Mouse (Mus musculus): ENCODE data around the gene Ccdc42.

Ccdc42 gene

DNA sequence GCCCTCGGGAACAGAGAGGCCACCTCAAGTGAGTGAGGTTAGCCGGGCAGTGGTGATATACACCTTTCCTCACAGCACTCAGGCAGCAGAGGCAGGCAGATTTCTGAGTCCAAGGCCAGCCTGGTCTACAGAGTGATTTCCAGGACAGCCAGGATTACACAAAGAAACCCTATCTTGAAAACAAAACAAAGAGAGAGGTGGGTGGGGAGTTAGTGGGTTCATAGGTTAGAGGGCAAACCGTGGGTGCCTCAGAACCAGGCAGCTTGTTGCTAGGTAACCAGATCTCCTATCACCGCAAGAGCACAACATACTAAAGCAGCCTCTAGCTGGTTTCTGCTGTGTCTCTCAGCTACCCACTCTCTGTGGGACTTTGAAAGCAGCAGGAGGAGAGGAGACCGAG is at the start of gene Ccdc42:
Ccdc42 (plus strand) TSS at position 301 of the 400 bp plus-strand sequence.
- no peak for DNase-seq

DNA sequence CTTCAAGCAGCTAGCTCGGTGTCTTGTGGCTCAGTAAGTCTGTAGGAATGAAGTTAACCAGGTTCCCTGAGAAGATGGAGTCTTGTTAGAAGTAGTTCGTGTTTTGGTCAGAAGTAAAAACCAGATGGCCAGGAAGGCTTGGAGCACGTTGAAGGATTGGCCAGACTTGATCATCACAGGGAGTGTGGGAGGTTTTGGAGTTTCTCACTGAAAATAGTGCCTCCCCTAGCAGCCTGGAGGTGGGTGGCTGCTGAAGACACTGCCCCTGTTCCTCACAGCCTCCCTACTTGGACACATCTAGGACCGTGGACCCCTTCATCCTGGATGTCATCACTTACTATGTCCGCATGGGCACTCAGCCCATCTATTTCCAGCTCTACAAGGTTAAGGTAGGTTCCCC is 47.2 kb upstream of the Ccdc42 start:
- no peak for DNase-seq

DNA sequence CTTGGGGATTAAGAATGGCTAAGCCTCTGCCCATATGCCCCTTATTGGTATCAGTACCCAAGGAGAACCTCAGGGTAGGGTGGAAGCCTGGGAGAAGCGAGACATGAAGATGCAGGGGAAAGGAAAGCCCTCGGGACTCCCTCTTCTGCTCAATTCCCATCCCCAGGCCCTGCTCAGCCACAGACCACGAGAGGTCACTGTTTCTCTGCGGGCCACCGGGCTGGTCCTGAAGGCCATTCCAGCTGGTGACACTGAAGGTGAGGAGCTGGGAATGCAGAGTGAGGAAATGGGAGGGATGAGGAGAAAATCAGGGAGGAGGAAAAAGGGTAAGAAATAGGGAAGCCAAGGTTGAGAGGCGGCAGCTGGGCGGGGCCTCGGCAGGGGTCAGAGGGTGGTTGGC is 42.3 kb upstream of the Ccdc42 start:
- DNase-seq, result no peak

DNA sequence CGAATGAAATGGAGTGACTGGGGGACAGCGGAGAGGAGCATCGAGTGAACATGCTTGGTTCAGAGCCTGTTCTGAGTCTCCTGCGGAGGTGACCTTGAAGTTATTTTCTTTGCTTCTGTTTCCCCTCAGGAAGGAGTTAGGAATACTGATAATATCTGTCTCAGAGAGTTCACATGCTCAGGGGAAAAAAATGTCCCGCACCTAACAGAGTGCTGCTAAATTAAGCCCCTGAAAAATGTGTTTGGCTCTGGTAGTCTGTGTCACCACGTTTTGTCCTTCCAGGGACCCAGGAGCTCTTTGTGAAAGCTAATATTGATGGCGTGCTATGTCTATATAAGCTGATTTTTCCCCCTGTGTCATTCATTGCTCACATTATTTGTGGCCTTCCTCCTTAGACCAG is 41.6 kb upstream of the Ccdc42 start:
- no peak for DNase-seq

DNA sequence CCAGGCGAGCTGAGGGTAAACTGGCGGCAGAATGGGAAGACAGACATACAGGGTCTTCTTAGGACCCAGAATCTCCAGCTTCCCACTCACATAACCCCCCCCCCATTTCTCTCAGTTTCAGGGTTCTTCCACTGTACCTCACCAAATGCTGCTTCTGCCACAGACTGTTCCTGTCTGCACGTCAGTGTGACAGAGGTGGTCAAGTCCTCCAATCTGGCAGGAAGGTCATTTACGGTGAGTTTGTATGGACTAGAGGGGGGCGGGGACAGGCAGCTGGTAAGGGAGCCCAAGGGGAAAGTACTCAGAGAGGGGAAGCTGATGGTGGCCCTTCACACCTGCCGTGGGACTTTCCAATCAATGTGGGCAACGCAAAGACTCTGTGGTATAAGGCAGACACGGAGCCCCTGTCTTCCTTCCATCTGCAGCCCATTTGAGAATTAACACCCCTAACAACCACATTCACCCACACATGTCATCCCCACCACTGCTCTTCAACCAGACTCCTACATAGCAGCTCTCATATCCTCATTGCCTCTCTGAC is 41.1 kb upstream of the Ccdc42 start:
- no peak for DNase-seq

DNA sequence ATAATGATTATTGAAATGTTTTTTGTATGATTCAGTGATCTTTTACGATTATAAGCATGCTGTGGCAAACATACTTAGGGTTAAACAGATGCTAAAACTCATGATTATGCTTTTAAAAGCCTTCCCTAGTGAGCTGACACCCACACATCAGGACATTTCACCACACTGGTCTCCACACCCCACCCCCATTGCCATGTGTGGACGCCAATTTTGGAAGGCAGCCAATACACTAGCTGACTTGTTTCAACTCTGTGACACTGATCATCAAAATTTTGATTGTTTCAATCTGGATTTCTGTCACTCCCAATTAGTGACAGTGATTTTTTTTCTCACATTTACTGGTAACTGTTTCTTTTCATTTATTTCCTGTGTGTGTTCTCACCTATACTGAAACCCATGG is 39.3 kb upstream of the Ccdc42 start:
- no peak for DNase-seq

DNA sequence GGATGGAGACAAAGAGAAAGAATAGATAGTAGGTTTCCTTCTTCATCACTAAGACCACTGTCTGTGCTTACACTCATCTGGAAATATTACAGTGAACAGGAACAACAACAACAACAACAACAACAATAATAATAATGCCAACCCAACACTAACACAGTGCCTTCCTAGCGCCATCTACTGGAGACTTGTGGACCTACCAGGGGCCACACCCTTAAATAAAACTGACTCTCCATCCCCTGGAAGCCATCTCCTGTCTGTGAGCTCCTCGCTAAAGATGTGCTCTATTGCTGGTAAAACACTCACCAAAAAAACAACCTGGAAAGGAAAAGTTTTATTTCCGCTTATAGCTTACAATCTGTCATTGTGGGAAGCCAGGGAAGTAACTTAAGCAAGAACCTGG is 37.2 kb upstream of the Ccdc42 start:
- no peak for DNase-seq

DNA sequence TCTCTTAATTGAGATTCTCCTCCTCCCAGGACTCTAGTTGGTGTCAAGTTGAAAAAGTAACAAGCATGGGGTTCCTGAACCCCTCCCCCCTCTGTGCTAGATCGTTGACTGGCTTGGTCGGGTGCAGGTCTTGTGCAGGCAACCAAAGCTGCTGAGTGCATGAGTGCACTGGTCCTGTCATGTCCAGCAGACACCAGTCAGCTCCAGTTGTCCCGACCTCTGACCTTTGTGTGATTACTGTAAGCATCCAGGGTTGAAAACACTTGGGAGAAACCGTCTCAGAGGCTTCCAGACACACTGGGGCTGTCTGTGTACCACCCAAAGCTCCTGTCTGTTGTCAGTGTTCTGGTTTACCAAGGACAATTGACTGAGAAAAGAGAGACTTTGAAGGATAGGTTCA is 36.5 kb upstream of the Ccdc42 start:
- DNase-seq, result no peak

DNA sequence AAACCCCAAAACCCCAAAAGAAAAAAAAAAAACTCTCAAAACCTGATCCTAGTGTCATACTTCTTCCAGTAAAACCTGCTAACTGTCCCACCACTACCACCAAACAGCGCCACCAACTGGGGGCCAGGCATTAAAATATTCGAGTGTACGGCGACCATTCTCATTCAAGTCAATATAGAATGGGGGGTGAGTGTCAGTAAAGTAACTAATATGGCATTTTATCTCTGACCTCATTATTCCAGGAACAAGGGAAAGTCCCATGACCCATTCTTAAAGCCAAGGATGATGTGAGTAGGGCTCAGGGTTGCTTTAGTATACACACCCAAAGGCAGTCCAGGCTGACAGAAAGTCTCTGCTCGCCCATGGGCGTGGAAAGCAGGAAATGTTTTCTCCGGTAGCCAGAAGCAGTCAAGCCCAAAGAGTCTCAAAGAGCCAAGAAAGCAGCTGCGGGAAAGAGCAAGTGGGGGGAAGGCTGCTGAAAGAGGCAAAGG is 32.8 kb upstream of the Ccdc42 start:
- no peak for DNase-seq

DNA sequence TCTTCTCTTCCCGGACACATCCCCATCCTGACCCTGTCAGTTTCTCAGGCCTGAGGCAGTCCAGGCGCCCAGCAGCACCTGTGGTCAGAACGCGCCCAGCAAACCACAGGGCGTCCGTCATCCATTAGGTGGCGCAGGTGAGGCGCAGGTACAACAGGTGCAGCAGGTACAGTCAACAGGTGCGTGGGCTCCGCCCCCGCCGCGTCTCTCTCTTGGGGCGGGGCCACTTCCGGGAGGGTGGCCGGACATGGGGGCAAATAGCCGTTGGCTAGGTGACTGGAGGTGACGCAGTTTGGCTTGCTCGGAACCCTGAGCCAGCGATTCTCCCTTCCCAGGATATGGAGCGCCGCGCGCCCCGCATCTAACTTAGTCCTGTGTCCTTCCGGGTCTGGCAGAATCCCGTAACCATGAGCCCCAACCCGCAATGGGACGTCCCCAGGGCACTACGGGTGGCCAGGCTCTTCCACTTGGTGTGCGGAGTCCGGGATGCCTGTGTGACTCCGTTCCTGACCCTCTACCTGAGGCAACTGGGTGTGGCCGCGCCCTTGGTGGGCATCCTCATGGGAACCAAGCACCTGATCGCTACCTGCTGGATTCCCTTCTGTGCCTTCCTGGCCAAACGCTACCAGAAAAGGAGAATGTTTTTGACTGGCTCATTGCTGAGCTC is 30.8 kb upstream of the Ccdc42 start, which contains the start of gene Mfsd6l:
Mfsd6l (plus strand) TSS at position 269 of the 667 bp plus-strand sequence.
- DNase-seq, result peak; percentile 31

DNA sequence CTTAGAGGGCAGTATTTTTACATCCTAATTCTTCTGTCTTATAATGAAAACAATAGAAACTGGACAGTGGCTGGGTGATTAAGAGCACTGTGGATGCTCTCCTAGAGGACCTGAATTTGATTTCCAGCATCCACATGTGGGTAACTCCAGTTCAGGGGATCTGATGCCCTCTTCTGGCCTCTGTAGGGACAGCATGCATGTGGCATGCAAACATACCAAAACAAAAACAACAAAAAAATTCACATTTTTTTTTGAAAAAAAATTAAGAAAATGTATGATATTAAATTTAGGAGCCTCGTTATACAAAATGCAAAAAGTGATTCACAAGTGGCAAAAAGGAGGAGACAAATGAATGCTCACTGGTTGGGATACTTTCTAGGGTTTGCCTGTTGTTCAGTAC is 27.3 kb upstream of the Ccdc42 start:
- DNase-seq, result no peak

DNA sequence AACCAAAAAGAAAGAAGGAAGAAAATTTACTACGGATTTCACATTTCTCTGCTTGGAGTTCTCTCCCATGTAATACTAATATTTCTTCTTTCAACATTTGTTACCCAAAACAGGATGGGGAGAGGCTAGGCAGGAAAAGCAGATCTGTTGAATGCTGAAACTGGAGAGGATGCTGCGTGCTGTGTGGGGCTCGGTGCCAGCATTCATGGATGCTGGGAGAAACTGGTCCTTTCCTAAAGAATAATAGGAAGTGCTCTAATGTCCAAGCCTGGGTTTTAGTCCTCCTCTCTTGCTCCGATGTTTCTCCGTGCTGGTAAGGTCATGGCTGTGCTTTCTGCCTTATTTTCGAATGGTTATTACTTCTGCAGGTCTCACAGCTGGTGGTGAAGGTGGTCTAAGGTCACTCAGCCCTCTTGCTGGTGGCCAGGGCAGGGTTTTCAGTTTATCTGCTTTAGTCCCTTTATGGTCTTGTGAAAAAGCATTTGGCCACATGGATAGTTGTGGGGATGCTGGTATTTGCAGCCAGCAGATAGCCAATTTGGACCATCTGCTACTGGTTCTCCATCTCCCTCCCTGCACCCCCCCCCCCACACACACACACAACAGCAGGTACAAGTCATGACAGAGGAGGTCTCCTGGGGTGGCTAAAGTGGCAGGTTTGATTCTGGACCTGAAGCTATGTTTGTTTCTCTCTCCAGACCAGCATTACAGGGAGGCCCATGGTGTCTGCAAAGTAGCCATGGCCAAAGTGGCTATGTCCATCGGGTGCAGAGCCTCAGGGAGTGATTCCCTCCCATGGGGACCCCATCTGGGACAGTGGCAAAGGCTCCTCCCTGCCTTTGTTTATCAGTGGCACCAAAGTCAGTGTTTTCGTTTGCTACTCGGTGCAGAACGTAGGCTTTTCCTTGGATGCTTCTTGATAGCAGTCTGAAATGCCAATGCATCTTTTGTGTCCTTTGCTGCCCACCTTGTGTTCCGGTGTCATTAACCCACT is 24.6 kb upstream of the Ccdc42 start:
- peak; percentile 62 for DNase-seq

DNA sequence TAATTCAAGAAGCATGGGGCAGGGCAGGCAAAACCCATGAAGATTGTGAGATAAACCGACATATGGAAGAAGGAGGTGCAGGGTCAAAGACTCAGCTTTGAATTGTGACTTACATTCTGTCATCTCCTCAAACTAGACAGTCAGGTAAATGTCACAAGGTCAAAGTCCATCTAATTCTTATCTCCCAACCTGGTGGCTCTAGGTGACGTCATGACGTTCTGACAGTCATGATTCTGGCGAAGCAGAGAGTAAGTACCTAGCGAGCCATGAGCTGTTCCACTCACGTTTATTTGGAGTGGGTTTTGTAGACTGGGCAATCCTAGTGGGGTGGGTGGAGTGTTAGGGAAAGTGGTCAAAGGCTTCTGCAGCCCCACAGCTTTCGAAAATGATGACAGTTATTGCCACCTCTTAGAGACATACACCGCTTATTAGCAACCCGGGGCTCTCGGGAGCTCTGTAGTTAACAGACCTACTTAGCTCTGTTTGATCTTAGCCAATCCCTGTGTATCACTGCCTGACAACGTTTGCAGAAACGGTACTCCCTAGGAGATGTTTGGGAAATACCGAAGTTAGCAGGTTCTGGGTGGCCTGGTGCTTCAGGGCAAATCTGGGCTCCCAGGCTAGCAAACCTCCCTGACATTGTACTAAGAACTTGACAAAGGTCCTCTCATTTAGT is 22.3 kb upstream of the Ccdc42 start:
- no peak for DNase-seq

DNA sequence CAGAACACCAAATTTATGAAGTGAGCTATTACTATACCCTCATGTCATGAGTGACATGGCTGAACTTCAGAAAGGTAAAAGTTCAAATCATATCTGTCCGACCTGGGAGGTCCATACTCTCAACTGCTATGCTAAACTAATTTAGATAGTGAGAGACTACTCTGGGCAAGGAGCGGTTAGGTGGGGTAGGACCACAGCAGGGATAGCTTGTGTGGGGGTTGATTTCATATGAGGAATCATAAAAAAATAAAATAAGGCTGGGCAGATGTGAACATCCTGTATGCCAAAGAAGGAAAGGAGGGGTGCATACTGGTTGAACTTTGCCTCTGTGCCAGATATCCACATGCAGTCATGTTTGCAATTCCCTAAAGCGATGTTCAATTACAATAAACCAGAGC is 21.8 kb upstream of the Ccdc42 start:
- DNase-seq, result no peak

DNA sequence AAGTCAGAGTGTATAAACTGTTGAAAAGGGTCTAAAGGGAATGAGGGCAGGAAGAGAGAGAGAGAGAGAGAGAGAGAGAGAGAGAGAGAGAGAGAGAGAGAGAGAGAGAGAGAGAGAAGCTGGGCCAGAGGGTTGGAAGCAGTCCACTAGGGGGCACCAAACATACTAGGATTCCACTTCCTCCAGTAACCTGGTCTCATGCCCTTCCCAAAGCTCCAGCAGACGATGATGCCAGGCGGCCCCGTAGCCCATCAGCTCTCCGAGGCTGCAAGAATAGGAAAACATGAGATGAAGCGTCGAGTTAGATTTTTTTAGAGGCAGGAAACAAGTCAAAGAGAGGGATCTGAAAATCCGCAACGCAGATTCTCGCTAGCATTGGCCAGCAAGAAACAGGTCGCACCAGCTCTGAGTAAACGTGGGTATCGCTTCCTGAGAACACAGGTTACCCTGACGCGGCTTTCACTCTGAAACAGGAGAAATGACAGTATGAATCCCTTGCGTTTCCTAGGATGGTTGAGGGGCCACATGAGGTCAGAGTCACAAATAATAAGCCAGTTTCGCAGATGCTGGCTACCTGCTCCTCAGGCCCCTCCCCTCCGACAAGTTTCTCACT is 20.3 kb upstream of the Ccdc42 start:
- peak; percentile 83 for DNase-seq

DNA sequence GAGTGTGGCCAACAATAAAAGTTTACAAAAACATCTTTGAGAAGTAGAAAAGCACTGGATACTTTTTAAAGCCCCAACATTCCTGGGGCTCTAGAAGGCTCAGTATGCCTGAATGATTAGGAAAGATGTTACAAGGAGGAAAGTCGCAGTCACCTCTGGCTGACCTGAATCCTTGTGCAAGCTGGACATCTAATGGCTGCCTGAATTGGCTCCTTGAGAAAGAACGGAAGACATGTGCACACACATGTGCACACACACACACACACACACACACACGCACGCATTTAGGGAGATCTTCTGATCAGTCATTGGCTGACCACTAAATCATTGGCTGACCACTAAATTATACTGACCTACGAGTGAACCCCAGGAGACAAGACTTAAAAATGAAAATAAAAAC is 16.0 kb upstream of the Ccdc42 start:
- no peak for DNase-seq

DNA sequence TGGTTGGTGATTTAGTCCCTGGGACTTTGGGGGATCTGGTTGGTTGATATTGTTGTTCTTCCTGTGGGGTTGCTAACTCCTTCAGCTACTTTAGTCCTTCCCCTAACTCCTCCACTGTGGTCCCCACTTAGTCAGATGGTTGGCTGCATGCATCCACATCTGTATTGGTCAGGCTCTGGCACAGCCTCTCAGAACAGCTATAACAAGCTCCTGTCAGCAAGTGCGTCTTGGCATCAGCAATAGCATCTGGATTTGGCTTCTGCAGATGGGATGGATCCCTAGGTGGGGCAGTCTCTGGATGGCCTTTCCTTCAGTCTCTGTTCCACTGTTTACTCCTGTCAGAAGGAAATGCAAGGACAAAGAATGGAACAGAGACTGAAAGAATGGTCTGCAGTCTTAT is 9.7 kb upstream of the Ccdc42 start:
- no peak for DNase-seq

DNA sequence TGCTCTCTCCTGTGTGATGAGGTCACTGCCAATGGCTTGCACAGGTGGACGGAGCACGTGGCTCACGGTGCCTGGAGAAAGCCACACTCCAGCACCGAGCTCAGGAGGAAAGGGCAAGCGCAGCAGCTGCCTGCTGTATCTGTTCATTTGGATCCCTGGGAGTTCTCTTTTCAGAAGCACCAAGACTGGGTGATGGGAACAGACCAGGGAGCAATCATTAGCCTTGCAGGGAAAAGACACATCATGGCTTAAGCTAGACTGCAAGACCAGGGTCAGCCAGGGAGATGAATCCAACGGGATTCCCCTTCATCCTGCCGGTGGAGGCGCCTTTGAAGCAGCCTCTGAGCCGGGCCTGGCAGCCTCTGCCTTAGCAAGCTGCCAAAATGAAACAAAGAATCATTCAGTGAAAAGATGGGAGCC is 7.3 kb upstream of the Ccdc42 start:
- peak; percentile 59 for DNase-seq

DNA sequence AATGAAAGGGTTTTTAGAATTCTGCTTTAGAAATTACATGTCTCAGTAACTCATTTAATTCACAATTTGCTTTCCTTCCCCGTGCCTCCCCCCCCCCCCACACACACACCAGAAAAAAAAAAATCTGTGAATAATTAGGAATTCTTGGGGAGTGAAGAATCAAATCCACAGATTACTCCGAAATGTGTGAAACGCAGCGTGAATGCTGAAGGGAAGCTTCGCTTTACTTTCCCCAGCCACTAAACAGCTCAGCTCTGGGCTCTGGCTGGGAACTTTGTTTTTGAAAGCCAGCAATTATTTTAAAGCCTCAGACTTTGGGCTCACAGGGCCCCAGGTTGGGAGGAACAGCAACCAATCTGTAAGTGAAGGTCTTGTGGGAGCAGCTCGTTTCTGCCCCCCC is 6.3 kb upstream of the Ccdc42 start:
- no peak for DNase-seq

DNA sequence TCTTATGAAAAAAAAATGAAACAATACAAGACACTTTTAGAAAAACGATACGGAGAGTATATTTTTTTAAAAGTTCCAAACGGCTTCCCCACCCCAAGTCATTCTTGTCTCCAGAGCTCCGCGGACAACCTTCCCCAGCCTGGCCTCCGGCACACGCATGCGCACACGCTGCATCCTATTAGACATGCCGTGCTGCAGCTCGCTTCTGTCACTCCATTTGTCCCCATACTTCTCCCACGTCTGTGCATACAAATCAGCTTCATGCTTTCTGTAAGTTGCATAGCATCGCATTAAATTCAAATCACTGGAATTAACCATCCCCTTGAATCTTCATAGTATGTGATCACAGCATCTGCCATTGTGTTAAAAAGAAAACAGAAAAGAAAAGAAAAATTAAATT is 3.6 kb upstream of the Ccdc42 start:
- peak; percentile 34 for DNase-seq

DNA sequence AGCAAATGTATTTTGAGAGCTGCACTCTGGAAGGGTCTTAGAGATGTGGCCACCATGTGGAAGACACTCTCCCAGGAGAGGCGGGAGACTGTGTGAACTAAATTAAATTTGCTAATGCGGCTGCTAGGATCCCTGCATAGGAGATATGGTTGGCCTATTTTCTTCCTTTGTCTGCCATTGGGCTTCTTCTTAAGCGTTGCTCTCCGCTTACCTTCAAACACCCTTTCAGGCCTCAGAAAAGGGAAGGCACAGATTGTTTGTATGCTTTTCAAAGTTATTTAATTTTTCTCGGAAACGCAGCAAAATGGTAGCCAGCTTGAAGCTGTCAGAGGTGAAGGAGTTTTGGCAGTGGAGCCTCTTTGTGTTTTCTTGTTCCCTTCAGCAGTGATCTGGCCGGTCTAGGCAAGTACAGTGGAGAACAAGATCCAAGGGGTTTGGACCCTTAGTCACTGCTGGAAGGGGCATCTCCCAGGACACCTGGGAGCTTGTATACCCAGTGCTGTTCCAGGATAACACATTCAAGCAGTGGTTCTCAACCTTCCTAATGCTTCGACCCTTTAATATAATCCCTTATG is 2.8 kb upstream of the Ccdc42 start:
- DNase-seq, result no peak

DNA sequence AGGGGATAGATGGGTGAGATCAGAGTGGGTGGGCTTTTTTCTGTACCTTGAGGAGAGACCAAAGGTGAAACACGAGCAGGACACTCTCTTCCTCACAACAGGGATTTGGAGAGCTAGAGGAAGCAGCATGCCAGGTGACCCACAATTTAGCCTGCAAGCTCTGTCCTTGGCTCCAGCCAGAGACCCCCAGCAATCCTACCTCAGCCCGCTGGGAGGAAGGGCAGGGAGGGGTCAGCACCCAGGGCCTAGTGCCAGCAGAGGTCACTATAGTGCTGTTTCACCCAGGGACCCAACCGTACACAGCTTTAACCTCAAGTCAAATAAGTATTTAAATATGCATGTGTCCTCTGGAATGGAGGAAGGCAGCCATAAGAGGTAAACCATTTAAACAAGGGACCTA is 931 bp upstream of the Ccdc42 start:
- DNase-seq, result no peak

Data from cerebellum, adult 11-12 months (tissue).